Mouse (Mus musculus): ENCODE measurements around the gene Btf3l4. TPM values are rescaled to one million over a fixed set of nuclear protein-coding genes. Genes with fewer than 3 reads are reported as not detected.
A peak's percentile ranks its signal among the peaks of the same experiment; 100 is the strongest.

The Btf3l4 gene
- polyA plus RNA-seq, 1 experiment from 2014 or later: 284 TPM

GRCm38 (mm10) chr4:108845824-108846569 lies 12.6 kb upstream of the Btf3l4 start:
- no peak overlapping the region for H3K9ac ChIP-seq (ENCODE audit: low read length)
- ATAC-seq (ENCODE audit: low FRiP score) (no peak), DNase-seq (ENCODE audit: low spot score, missing footprints) (no peak)
- 95% methylated on average over 5 of the region's 5 CpGs for WGBS
- no peaks in the 10 kb centered on the region for H3K9me3 ChIP-seq (ENCODE audit: control insufficient read depth, low read length)
- peaks cover 14% of the 10 kb centered on the region for H3K4me1 ChIP-seq (ENCODE audit: control insufficient read depth, insufficient read depth, low read length)
- no peak overlapping the region for H3K4me2 ChIP-seq
- no peak overlapping the region for H3K4me3 ChIP-seq (ENCODE audit: low read depth, low read length)
- H3K36me3 ChIP-seq (ENCODE audit: control insufficient read depth, insufficient read depth, low read length): no peaks in the 10 kb centered on the region
- no peaks in the 10 kb centered on the region for H3K27me3 ChIP-seq (ENCODE audit: control insufficient read depth, insufficient read depth, low read length)
- no peak overlapping the region for H3K27ac ChIP-seq (ENCODE audit: low read depth, low read length)

- no peaks in the 10 kb centered on the region for H3K27me3 ChIP-seq (ENCODE audit: control insufficient read depth, insufficient read depth, low read length)
- H3K4me3 ChIP-seq (ENCODE audit: low read depth, low read length): no peak overlapping the region
- H3K4me2 ChIP-seq: no peak overlapping the region
- H3K4me1 ChIP-seq (ENCODE audit: control insufficient read depth, insufficient read depth, low read length): peaks cover 2% of the 10 kb centered on the region; the same call in 1 of the 2 replicates
- no peaks in the 10 kb centered on the region for H3K9me3 ChIP-seq (ENCODE audit: control insufficient read depth, low read length)
- no peaks in the 10 kb centered on the region for H3K36me3 ChIP-seq (ENCODE audit: control insufficient read depth, insufficient read depth, low read length)
- no peak for DNase-seq (ENCODE audit: low spot score, missing footprints)
- no peak overlapping the region for H3K27ac ChIP-seq (ENCODE audit: low read depth, low read length)
- no peak overlapping the region for H3K9ac ChIP-seq (ENCODE audit: low read length)
- no peak for ATAC-seq (ENCODE audit: low FRiP score)
These were observed 9.9 kb upstream of the Btf3l4 start for GRCm38 (mm10) chr4:108843336-108843735.

- Histone ChIP-seq H3K9me3 (ENCODE audit: control insufficient read depth, low read length) (no peaks in the 10 kb centered on the region), H3K27ac (ENCODE audit: low read depth, low read length) (no peak overlapping the region), H3K9ac (ENCODE audit: low read length) (no peak overlapping the region), H3K36me3 (ENCODE audit: control insufficient read depth, insufficient read depth, low read length) (no peaks in the 10 kb centered on the region), H3K4me3 (ENCODE audit: low read depth, low read length) (no peak overlapping the region), H3K27me3 (ENCODE audit: control insufficient read depth, insufficient read depth, low read length) (no peaks in the 10 kb centered on the region), H3K4me2 (no peak overlapping the region), H3K4me1 (ENCODE audit: control insufficient read depth, insufficient read depth, low read length) (peaks cover 1% of the 10 kb centered on the region; the same call in 1 of the 2 replicates)
- 89% methylated on average over 7 of the region's 7 CpGs for WGBS
- ATAC-seq (ENCODE audit: low FRiP score): no peak
- DNase-seq (ENCODE audit: low spot score, missing footprints): no peak
These were observed 8.6 kb upstream of the Btf3l4 start for GRCm38 (mm10) chr4:108841920-108842578.

DNA sequence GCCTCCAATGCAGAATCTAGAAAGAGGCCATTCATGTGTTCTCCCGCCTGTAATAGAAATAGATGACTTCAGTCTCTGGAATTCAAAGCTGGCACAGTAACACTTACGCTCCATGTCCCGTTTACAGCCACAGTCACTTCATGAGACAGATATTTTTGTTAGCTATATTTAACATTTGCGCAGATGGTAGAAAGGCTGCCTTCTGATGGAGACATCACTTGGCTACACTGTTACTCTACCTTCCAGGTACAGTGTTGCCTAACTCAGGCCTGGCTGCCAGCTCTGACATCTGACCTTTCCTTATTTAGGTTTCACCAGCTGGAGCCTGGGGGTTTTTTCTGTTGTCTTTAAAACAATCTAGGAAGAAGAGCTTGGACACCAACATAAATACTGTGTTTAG lies 4.6 kb upstream of the Btf3l4 start:
- no peaks in the 10 kb centered on the region for H3K27me3 ChIP-seq (ENCODE audit: control insufficient read depth, insufficient read depth, low read length)
- no peak for ATAC-seq (ENCODE audit: low FRiP score)
- no peak for DNase-seq (ENCODE audit: low spot score, missing footprints)
- H3K9ac ChIP-seq (ENCODE audit: low read length): no peak overlapping the region
- peaks cover 10% of the 10 kb centered on the region for H3K4me1 ChIP-seq (ENCODE audit: control insufficient read depth, insufficient read depth, low read length)
- WGBS: 96% methylated on average over 4 of the region's 4 CpGs
- no peak overlapping the region for H3K4me2 ChIP-seq
- no peaks in the 10 kb centered on the region for H3K36me3 ChIP-seq (ENCODE audit: control insufficient read depth, insufficient read depth, low read length)
- H3K9me3 ChIP-seq (ENCODE audit: control insufficient read depth, low read length): no peaks in the 10 kb centered on the region
- no peak overlapping the region for H3K27ac ChIP-seq (ENCODE audit: low read depth, low read length)
- no peak overlapping the region for H3K4me3 ChIP-seq (ENCODE audit: low read depth, low read length)

GRCm38 (mm10) chr4:108835496-108835895 lies 2.1 kb upstream of the Btf3l4 start:
- Histone ChIP-seq H3K4me2 (peak overlapping the region; percentile 83), H3K9ac (ENCODE audit: low read length) (peak overlapping the region; percentile 97), H3K4me1 (ENCODE audit: control insufficient read depth, insufficient read depth, low read length) (peaks cover 23% of the 10 kb centered on the region), H3K27me3 (ENCODE audit: control insufficient read depth, insufficient read depth, low read length) (no peaks in the 10 kb centered on the region), H3K27ac (ENCODE audit: low read depth, low read length) (no peak overlapping the region), H3K4me3 (ENCODE audit: low read depth, low read length) (peak overlapping the region; percentile 78), H3K36me3 (ENCODE audit: control insufficient read depth, insufficient read depth, low read length) (no peaks in the 10 kb centered on the region), H3K9me3 (ENCODE audit: control insufficient read depth, low read length) (no peaks in the 10 kb centered on the region)
- DNase-seq (ENCODE audit: low spot score, missing footprints) (no peak), ATAC-seq (ENCODE audit: low FRiP score) (no peak)
- 71% methylated on average over 3 of the region's 3 CpGs for WGBS

DNA sequence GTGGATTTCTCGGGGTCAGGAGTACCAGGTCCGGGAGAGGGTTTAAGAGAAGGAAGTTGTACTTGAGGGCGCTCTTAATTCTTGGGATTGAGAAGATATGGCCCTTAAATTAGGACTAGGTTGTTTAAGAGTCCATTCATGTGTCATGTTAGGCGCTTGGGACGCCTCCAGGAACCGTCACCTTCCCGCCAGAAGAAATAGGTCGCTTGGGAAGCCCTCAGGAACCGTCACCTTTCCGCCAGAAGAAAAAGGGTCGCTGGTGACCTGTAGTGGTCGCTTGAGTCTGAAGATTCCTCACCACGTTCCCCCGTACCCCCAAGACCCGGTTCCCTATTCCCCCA lies 1.5 kb upstream of the Btf3l4 start:
- DNase-seq (ENCODE audit: low spot score, missing footprints) (no peak), ATAC-seq (ENCODE audit: low FRiP score) (no peak)
- no peaks in the 10 kb centered on the region for H3K9me3 ChIP-seq (ENCODE audit: control insufficient read depth, low read length)
- H3K27me3 ChIP-seq (ENCODE audit: control insufficient read depth, insufficient read depth, low read length): no peaks in the 10 kb centered on the region
- peak overlapping the region; percentile 78 for H3K4me3 ChIP-seq (ENCODE audit: low read depth, low read length)
- H3K27ac ChIP-seq (ENCODE audit: low read depth, low read length): peak overlapping the region; percentile 99
- peak overlapping the region; percentile 83 for H3K4me2 ChIP-seq
- peak overlapping the region; percentile 97 for H3K9ac ChIP-seq (ENCODE audit: low read length)
- H3K4me1 ChIP-seq (ENCODE audit: control insufficient read depth, insufficient read depth, low read length): peaks cover 23% of the 10 kb centered on the region
- WGBS: under 1% methylated on average over 15 of the region's 15 CpGs
- peaks cover under 1% of the 10 kb centered on the region; the same call in 1 of the 2 replicates for H3K36me3 ChIP-seq (ENCODE audit: control insufficient read depth, insufficient read depth, low read length)

GRCm38 (mm10) chr4:108834115-108834970 lies 929 bp upstream of the Btf3l4 start, which contains the start of gene Txndc12:
Txndc12 (plus strand) TSS chr4:108834601.
- DNase-seq (ENCODE audit: low spot score, missing footprints): peak; percentile 99
- no peaks in the 10 kb centered on the region for H3K27me3 ChIP-seq (ENCODE audit: control insufficient read depth, insufficient read depth, low read length)
- H3K9me3 ChIP-seq (ENCODE audit: control insufficient read depth, low read length): no peaks in the 10 kb centered on the region
- H3K27ac ChIP-seq (ENCODE audit: low read depth, low read length): peak within 1 kb of the TSS; percentile 99
- ATAC-seq (ENCODE audit: low FRiP score): peak; percentile 81
- H3K4me2 ChIP-seq: peak within 1 kb of the TSS; percentile 83
- H3K9ac ChIP-seq (ENCODE audit: low read length): peak within 1 kb of the TSS; percentile 97
- peaks cover 23% of the 10 kb centered on the region for H3K4me1 ChIP-seq (ENCODE audit: control insufficient read depth, insufficient read depth, low read length)
- peaks cover 3% of the 10 kb centered on the region; the same call in 1 of the 2 replicates for H3K36me3 ChIP-seq (ENCODE audit: control insufficient read depth, insufficient read depth, low read length)
- WGBS: under 1% methylated on average over 34 of the region's 34 CpGs
- peak within 1 kb of the TSS; percentile 78 for H3K4me3 ChIP-seq (ENCODE audit: low read depth, low read length)

DNA sequence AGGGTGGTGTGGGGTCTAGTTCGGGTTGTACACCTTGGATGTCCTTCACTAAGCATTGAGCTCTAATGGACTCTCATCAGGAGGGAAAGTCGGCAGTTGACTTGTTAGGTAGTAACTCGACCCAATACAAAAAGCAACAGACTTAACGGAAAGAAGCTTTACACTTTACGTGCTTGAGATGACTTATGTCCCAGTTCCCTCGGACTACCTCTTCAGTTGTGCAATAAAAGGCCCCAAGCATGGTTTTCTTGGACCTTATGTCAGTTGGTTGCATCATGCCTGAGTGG lies 357 bp upstream of the Btf3l4 start:
- WGBS: 0% methylated on average over 6 of the region's 6 CpGs
- H3K36me3 ChIP-seq (ENCODE audit: control insufficient read depth, insufficient read depth, low read length): peaks cover 6% of the 10 kb centered on the region; the same call in 1 of the 2 replicates
- ATAC-seq (ENCODE audit: low FRiP score): no peak

GRCm38 (mm10) chr4:108830698-108831097 lies 2.7 kb downstream of the Btf3l4 start:
- no peaks in the 10 kb centered on the region for H3K27me3 ChIP-seq (ENCODE audit: control insufficient read depth, insufficient read depth, low read length)
- H3K4me2 ChIP-seq: no peak overlapping the region
- DNase-seq (ENCODE audit: low spot score, missing footprints) (no peak), ATAC-seq (ENCODE audit: low FRiP score) (no peak)
- H3K4me3 ChIP-seq (ENCODE audit: low read depth, low read length): no peak overlapping the region
- WGBS: 84% methylated on average over 1 of the region's 1 CpGs
- H3K27ac ChIP-seq (ENCODE audit: low read depth, low read length): no peak overlapping the region
- peaks cover 14% of the 10 kb centered on the region for H3K36me3 ChIP-seq (ENCODE audit: control insufficient read depth, insufficient read depth, low read length)
- H3K9ac ChIP-seq (ENCODE audit: low read length): no peak overlapping the region
- no peaks in the 10 kb centered on the region for H3K9me3 ChIP-seq (ENCODE audit: control insufficient read depth, low read length)
- peaks cover 18% of the 10 kb centered on the region for H3K4me1 ChIP-seq (ENCODE audit: control insufficient read depth, insufficient read depth, low read length)

More for the DNA sequence above, 357 bp upstream of the Btf3l4 start:
- Histone ChIP-seq H3K4me2 (peak overlapping the region; percentile 83), H3K27me3 (ENCODE audit: control insufficient read depth, insufficient read depth, low read length) (no peaks in the 10 kb centered on the region), H3K9ac (ENCODE audit: low read length) (peak overlapping the region; percentile 97), H3K4me3 (ENCODE audit: low read depth, low read length) (peak overlapping the region; percentile 78), H3K9me3 (ENCODE audit: control insufficient read depth, low read length) (no peaks in the 10 kb centered on the region), H3K27ac (ENCODE audit: low read depth, low read length) (peak overlapping the region; percentile 99), H3K4me1 (ENCODE audit: control insufficient read depth, insufficient read depth, low read length) (peaks cover 23% of the 10 kb centered on the region)
- no peak for DNase-seq (ENCODE audit: low spot score, missing footprints)

Measured in midbrain, embryonic 11.5 days (tissue).